Comparison of ENCODE assay signal across 14 mouse cellular contexts in the genomic region with DNA sequence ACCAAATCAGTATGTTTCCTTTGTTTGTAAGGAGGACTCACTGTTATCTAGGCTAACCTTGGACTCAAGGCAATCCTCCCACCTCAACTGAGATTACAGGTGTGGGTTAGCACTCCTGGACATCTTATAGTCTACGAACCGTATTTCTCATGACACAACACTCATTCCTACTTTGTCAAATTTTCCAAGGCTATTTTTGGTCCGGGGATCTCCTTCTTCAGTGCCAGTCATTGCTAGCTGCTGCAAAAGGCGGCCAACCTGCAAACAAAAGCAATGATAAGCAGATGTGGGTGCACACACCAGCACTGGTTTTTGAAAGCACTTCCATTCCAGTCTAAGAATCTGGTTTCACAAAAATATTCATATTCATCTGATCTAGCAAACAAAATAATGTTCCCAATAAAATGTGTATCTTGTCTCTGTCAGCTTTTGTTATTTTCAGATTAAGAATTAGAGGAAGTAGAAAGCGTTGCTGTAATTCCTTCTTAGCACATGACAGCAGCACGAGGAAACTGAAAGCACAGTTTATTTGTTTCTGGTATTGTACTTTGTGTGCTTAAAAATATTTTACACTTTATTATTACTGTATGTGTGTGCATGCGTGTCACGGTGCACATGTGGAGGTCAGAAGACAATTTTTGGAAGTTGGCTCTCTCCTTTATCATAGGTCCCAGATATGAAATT.
"Had no signal": no experiment of that assay in that cellular context is flagged by ENCODE, and none has a peak within 500 bp of the region (broad histone marks: within the 10 kb centered on the region; RNA-seq: fewer than 3 reads in every experiment).

No protein-coding gene starts in this region.

- H3K27me3 ChIP-seq: lung, embryonic 15.5 days; midbrain, embryonic 12.5 days; neural tube, embryonic 13.5 days had no signal

- H3K27ac ChIP-seq: left cerebral cortex, adult 2 months; limb, embryonic 10.5 days; lung, embryonic 15.5 days; midbrain, embryonic 12.5 days; neural tube, embryonic 13.5 days had no signal

- H3K9me3 ChIP-seq: limb, embryonic 10.5 days; lung, embryonic 15.5 days; midbrain, embryonic 12.5 days; neural tube, embryonic 13.5 days had no signal

- H3K4me2 ChIP-seq: lung, embryonic 15.5 days; midbrain, embryonic 12.5 days; neural tube, embryonic 13.5 days had no signal

- ATAC-seq: liver, postnatal 0 days; midbrain, embryonic 16.5 days had no signal

- DNase-seq: kidney, postnatal 25 days; liver, postnatal 0 days; lung, postnatal 14 days; retina, postnatal 1 day; right cerebral cortex, postnatal 4 days; spleen, adult 18-20 months; thymus, adult 18-20 months; thymus, postnatal 14 days had no signal

- H3K9ac ChIP-seq: liver, postnatal 0 days; lung, embryonic 15.5 days; midbrain, embryonic 12.5 days; neural tube, embryonic 13.5 days had no signal

- H3K4me1 ChIP-seq: limb, embryonic 10.5 days; lung, embryonic 15.5 days; midbrain, embryonic 12.5 days; neural tube, embryonic 13.5 days had no signal

- H3K4me3 ChIP-seq: left cerebral cortex, adult 2 months; limb, embryonic 10.5 days; lung, embryonic 15.5 days; midbrain, embryonic 12.5 days; neural tube, embryonic 13.5 days had no signal
